Mouse (Mus musculus) bone marrow, adult 2 months (tissue): ENCODE data around the gene Rasa3. TPM values are rescaled to one million over a fixed set of nuclear protein-coding genes. Genes with fewer than 3 reads are reported as not detected.

ENCODE experiments used
- H3K27ac ChIP-seq: fragments of 200-500 bp; 2 replicates; pipeline ENCODE4 v1.5.1; 2012; ENCODE audit warnings: low read depth, mild to moderate bottlenecking, control low read depth, inconsistent platforms, low read length; ENCODE audit not compliant: control insufficient read depth, poor library complexity, insufficient read depth
- H3K4me1 ChIP-seq: fragments of 200-500 bp; 2 replicates; pipeline ENCODE4 v1.6.1; 2011; ENCODE audit warnings: low read length; ENCODE audit not compliant: control insufficient read depth, insufficient read depth
- H3K4me3 ChIP-seq: fragments of 200-500 bp; replicated peaks from 2 replicates; pipeline ENCODE3; 2011; ENCODE audit warnings: mild to moderate bottlenecking, low read depth, low read length, control low read depth; ENCODE audit not compliant: control insufficient read depth
- CTCF ChIP-seq: fragments of 200-500 bp; IDR thresholded peaks from 2 replicates; pipeline ENCODE4 v1.5.1; 2011; ENCODE audit warnings: low read length, control low read depth; ENCODE audit not compliant: control insufficient read depth, insufficient read depth
- POLR2A ChIP-seq: fragments of 200-500 bp; IDR thresholded peaks from 2 replicates; pipeline ENCODE4 v1.6.1; 2011; ENCODE audit warnings: low read depth, mild to moderate bottlenecking, control low read depth, low read length, borderline replicate concordance; ENCODE audit not compliant: control insufficient read depth
- WGBS: fragments of 180-500 bp; shearing (Covaris S2); methylation state at CpG from one replicate; pipeline ENCODE4 v1.1.7; 2018; 5-methylcytosine and 5-hydroxymethylcytosine counted together
- polyA plus RNA-seq: library from polyadenylated mRNA; stranded (reverse); fragments of >200 nt; gene quantifications from 2 replicates; pipeline ENCODE4 v1.2.4, GENCODE M21; 2011; ENCODE audit warnings: low replicate concordance; ENCODE audit not compliant: missing spikeins, insufficient read depth, insufficient read length

The Rasa3 gene
- polyA plus RNA-seq, 1 experiment, result 136 TPM

DNA sequence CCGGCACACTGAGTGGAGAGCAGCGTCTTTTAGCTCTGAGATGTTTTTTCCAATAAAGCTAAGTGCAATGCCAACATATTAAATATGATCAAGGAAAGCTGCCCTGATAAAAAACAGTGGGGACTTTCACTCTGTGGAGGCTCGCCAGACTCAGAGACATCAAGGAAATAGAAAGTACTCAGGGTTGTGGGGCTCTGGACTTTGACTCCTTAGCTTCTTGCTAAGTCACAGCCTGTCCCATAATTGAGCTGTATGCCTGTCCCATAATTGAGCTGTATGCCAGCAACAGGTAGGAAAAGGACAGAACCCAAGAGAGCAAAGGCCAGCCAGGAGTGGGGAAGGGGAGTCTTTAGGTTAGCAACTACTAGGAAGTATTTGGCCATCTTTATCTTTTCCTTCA lies 20.9 kb upstream of the Rasa3 start:
- 66% methylated on average over 3 of the region's 3 CpGs for WGBS
- no peak for TF ChIP-seq CTCF
- no peak for TF ChIP-seq POLR2A
- Histone ChIP-seq H3K4me1 (no peaks in the 10 kb centered on the region), H3K27ac (no peak overlapping the region), H3K4me3 (no peak overlapping the region)

GRCm38 (mm10) chr8:13697681-13698080 lies 20.3 kb upstream of the Rasa3 start:
- no peak overlapping the region for H3K27ac ChIP-seq
- H3K4me1 ChIP-seq, result no peaks in the 10 kb centered on the region
- no peak overlapping the region for H3K4me3 ChIP-seq
- 21% methylated on average over 8 of the region's 8 CpGs for WGBS
- no peak for TF ChIP-seq POLR2A
- TF ChIP-seq CTCF, result no peak

GRCm38 (mm10) chr8:13697196-13697595 lies 19.8 kb upstream of the Rasa3 start:
- no peak overlapping the region for H3K4me3 ChIP-seq
- no peak overlapping the region for H3K27ac ChIP-seq
- WGBS, result 75% methylated on average over 8 of the region's 8 CpGs
- no peaks in the 10 kb centered on the region for H3K4me1 ChIP-seq
- TF ChIP-seq CTCF, result no peak

DNA sequence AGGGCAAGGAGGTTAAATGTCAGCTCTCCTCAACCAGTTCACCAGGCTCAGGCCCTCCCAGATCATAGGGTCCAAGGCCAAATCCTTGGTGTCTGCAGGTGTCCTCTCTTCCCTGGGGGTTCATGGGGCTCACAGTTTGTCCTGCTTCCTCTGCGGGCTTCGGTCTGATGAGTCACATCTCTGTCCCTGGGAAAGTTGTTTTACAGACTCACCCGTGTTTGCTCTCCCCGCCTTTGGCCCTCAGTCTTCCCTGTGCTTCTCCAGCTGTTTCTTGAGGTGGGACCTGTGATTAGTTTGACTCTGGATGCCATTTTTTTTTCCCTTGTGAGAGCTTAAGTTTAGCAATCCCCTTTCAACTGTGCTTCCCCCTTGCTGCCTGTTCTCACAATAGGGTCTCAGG lies 18.8 kb upstream of the Rasa3 start:
- Histone ChIP-seq H3K4me1 (no peaks in the 10 kb centered on the region), H3K4me3 (no peak overlapping the region), H3K27ac (no peak overlapping the region)
- 75% methylated on average over 4 of the region's 4 CpGs for WGBS
- TF ChIP-seq CTCF (no peak), POLR2A (no peak)

DNA sequence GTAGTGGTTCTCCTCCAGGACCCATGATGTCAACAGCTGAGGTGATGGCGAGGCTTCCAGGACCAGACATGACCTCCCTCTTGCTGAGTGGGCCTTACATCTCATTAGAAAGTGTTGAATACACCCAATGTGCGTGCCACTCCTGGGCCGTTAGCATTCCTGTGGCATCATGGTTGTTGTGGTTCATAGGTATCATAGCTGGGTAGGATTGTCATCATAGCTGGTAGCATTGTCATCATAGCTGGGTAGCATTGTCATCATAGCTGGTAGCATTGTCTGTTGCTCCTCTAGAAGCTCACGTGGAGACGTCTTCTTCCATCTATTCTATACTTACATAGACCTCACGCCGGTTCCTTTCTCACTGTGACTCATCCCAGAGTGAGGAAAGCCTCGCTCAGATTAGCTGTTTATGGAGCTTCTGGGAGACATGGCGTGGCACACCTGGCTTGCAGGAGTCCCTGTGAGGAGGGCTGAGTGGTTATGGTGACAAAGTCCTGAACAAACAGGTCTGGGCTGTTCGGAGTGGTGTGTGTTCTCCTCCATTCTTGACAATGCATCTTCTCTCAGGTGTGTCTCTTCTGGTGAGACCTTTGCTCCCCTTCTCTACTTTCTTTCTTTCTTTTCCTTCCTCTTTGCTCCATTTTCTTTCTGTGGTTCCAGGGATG lies 17.9 kb upstream of the Rasa3 start:
- WGBS, result 80% methylated on average over 10 of the region's 10 CpGs
- no peak for TF ChIP-seq POLR2A
- no peak for TF ChIP-seq CTCF
- H3K27ac ChIP-seq, result no peak overlapping the region
- H3K4me1 ChIP-seq, result no peaks in the 10 kb centered on the region
- H3K4me3 ChIP-seq, result no peak overlapping the region

- H3K4me1 ChIP-seq, result no peaks in the 10 kb centered on the region
- no peak overlapping the region for H3K27ac ChIP-seq
- WGBS, result 72% methylated on average over 12 of the region's 12 CpGs
- TF ChIP-seq CTCF (no peak), POLR2A (no peak)
- H3K4me3 ChIP-seq, result no peak overlapping the region
Measured at GRCm38 (mm10) chr8:13694735-13695134, 17.3 kb upstream of the Rasa3 start.

DNA sequence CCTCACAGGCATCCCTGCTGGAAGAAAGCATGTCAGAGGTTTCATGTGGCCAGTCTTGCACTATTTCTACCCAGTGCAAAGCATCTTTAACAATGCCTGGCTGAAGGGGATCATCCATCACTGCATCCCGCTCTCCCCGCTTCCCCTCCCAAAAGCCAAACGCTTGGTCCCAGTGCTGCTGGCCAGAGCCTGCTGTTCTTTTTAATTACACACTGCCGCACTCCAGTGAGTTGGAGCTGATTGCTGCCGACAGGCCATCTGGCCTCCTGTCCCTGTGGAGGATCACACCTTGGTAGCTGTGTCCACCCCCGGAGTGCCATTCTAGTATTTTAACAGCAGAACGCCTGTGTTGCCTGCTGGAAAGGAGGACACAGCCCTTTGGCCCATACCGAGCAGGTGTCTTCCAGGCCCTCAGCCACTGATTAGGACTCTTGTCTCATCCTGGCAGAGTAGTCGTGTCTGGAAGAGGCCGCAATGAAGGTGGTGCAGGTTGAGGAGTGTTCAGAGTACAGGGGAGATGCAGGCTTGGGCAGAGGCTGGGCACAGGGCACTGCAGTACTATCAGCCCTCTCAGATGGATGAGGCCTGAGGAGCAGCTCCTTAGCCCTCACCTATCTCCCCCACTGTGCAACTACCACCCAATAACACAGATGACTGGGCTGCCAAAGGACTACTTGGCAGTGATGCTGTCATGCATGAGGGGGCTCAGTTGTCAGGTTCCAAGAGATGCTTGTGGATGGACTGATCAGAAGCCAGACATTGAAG lies 15.1 kb upstream of the Rasa3 start:
- TF ChIP-seq CTCF, result no peak
- H3K4me3 ChIP-seq, result no peak overlapping the region
- WGBS, result 89% methylated on average over 10 of the region's 10 CpGs
- no peak overlapping the region for H3K27ac ChIP-seq
- no peaks in the 10 kb centered on the region for H3K4me1 ChIP-seq

DNA sequence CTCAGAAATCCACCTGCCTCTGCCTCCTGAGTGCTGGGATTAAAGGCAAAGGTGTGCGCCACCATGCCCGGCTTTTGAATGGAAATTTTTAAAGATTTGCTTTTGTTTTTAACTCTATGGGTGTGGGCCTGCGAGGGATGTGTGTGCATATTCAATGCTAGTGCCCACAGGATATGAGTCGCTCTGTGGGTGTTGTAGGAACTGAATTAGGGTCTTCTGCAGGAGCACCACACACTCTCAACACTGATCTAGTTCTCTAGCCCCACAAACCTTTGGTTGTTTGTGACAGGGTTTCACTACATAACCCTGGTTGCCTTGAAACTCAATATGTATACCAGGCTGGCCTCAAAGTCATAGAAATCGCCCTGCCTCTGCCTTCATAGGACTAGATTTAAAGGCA lies 11.9 kb upstream of the Rasa3 start:
- Histone ChIP-seq H3K4me1 (peaks cover 8% of the 10 kb centered on the region), H3K27ac (no peak overlapping the region), H3K4me3 (no peak overlapping the region)
- 62% methylated on average over 5 of the region's 5 CpGs for WGBS
- TF ChIP-seq CTCF (no peak), POLR2A (no peak)

DNA sequence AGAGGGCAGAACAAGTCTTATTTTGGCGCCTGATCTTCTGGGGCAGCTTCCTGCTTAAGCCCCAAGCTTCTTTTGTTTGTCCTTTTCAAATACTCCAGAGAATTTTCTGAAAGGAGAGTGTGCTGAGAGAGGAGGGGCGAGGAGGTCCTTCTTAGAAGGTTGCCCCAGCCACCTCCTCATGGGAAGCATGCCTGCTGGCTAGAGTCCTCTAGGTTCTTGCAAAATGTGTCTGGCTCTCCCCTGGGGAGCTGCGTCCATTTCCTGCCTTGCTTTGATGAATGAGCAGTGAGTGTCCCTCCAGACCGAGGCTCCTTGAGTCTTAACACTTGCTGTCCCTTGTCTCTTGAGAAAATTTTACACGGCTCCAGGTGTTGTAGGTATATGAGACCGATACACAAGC lies 11.1 kb upstream of the Rasa3 start:
- WGBS, result 45% methylated on average over 6 of the region's 6 CpGs
- H3K4me1 ChIP-seq, result peaks cover 8% of the 10 kb centered on the region
- TF ChIP-seq CTCF (no peak), POLR2A (no peak)
- H3K27ac ChIP-seq, result 0 out of 2 replicates have a peak overlapping the region, but pooled peaks have one; percentile 9
- no peak overlapping the region for H3K4me3 ChIP-seq
